Mouse (Mus musculus): ENCODE measurements around the gene Rad54l. TPM values are rescaled to one million over a fixed set of nuclear protein-coding genes. Genes with fewer than 3 reads are reported as not detected.
A peak's percentile ranks its signal among the peaks of the same experiment; 100 is the strongest.

Gene Rad54l
- polyA plus RNA-seq, 1 experiment from 2014 or later, result 20.7 TPM

GRCm38 (mm10) chr4:116127956-116128355 lies 4.5 kb upstream of the Rad54l start:
- 75% methylated on average over 6 of the region's 6 CpGs for WGBS
- Histone ChIP-seq H3K4me3 (ENCODE audit: low read depth, low read length) (no peak overlapping the region), H3K27ac (replicated peaks; ENCODE audit: low read depth, low read length) (no peak overlapping the region), H3K4me1 (ENCODE audit: control insufficient read depth, insufficient read depth, low read length) (peaks cover 6% of the 10 kb centered on the region), H3K9ac (ENCODE audit: low read depth, low read length) (no peak overlapping the region), H3K36me3 (ENCODE audit: control insufficient read depth, insufficient read depth, low read length) (no peaks in the 10 kb centered on the region), H3K27me3 (replicated peaks; ENCODE audit: control insufficient read depth, insufficient read depth, low read length) (no peaks in the 10 kb centered on the region), H3K9me3 (ENCODE audit: control insufficient read depth, low read length) (no peaks in the 10 kb centered on the region), H3K4me2 (ENCODE audit: low read depth, low read length) (no peak overlapping the region)
- DNase-seq (ENCODE audit: low spot score), result no peak
- ATAC-seq (ENCODE audit: low read depth), result no peak

- Histone ChIP-seq H3K27ac (replicated peaks; ENCODE audit: low read depth, low read length) (no peak overlapping the region), H3K27me3 (replicated peaks; ENCODE audit: control insufficient read depth, insufficient read depth, low read length) (no peaks in the 10 kb centered on the region), H3K9me3 (ENCODE audit: control insufficient read depth, low read length) (no peaks in the 10 kb centered on the region), H3K4me1 (ENCODE audit: control insufficient read depth, insufficient read depth, low read length) (peaks cover 6% of the 10 kb centered on the region), H3K9ac (ENCODE audit: low read depth, low read length) (no peak overlapping the region), H3K4me3 (ENCODE audit: low read depth, low read length) (no peak overlapping the region), H3K4me2 (ENCODE audit: low read depth, low read length) (no peak overlapping the region), H3K36me3 (ENCODE audit: control insufficient read depth, insufficient read depth, low read length) (no peaks in the 10 kb centered on the region)
- ATAC-seq (ENCODE audit: low read depth) (no peak), DNase-seq (ENCODE audit: low spot score) (no peak)
- 93% methylated on average over 4 of the region's 4 CpGs for WGBS
These were observed 2.4 kb upstream of the Rad54l start for GRCm38 (mm10) chr4:116125803-116126386.

- no peaks in the 10 kb centered on the region for H3K9me3 ChIP-seq (ENCODE audit: control insufficient read depth, low read length)
- no peaks in the 10 kb centered on the region for H3K36me3 ChIP-seq (ENCODE audit: control insufficient read depth, insufficient read depth, low read length)
- DNase-seq (ENCODE audit: low spot score), result no peak
- H3K27me3 ChIP-seq (replicated peaks; ENCODE audit: control insufficient read depth, insufficient read depth, low read length), result no peaks in the 10 kb centered on the region
- no peak overlapping the region for H3K27ac ChIP-seq (replicated peaks; ENCODE audit: low read depth, low read length)
- peak overlapping the region; percentile 76 for H3K9ac ChIP-seq (ENCODE audit: low read depth, low read length)
- no peak for ATAC-seq (ENCODE audit: low read depth)
- H3K4me1 ChIP-seq (ENCODE audit: control insufficient read depth, insufficient read depth, low read length), result peaks cover 6% of the 10 kb centered on the region
- peak overlapping the region; percentile 63 for H3K4me3 ChIP-seq (ENCODE audit: low read depth, low read length)
- 0% methylated on average over 1 of the region's 1 CpGs for WGBS
- peak overlapping the region; percentile 80 for H3K4me2 ChIP-seq (ENCODE audit: low read depth, low read length)
These were observed 728 bp downstream of the Rad54l start for GRCm38 (mm10) chr4:116122762-116123161.

GRCm38 (mm10) chr4:116111486-116111885 lies 12.0 kb downstream of the Rad54l start:
- no peak overlapping the region for H3K4me2 ChIP-seq (ENCODE audit: low read depth, low read length)
- H3K27me3 ChIP-seq (replicated peaks; ENCODE audit: control insufficient read depth, insufficient read depth, low read length), result no peaks in the 10 kb centered on the region
- no peak overlapping the region for H3K9ac ChIP-seq (ENCODE audit: low read depth, low read length)
- H3K9me3 ChIP-seq (ENCODE audit: control insufficient read depth, low read length), result no peaks in the 10 kb centered on the region
- ATAC-seq (ENCODE audit: low read depth) (no peak), DNase-seq (ENCODE audit: low spot score) (no peak)
- 78% methylated on average over 2 of the region's 2 CpGs for WGBS
- H3K27ac ChIP-seq (replicated peaks; ENCODE audit: low read depth, low read length), result no peak overlapping the region
- H3K4me1 ChIP-seq (ENCODE audit: control insufficient read depth, insufficient read depth, low read length), result no peaks in the 10 kb centered on the region
- no peak overlapping the region for H3K4me3 ChIP-seq (ENCODE audit: low read depth, low read length)
- H3K36me3 ChIP-seq (ENCODE audit: control insufficient read depth, insufficient read depth, low read length), result peaks cover 14% of the 10 kb centered on the region; the same call in 1 of the 2 replicates

- ATAC-seq (ENCODE audit: low read depth), result no peak
These were observed 12.8 kb downstream of the Rad54l start for GRCm38 (mm10) chr4:116110695-116111094.

GRCm38 (mm10) chr4:116105278-116105677 lies 18.2 kb downstream of the Rad54l start:
- H3K9me3 ChIP-seq (ENCODE audit: control insufficient read depth, low read length), result no peaks in the 10 kb centered on the region
- no peak overlapping the region for H3K9ac ChIP-seq (ENCODE audit: low read depth, low read length)
- WGBS, result 96% methylated on average over 5 of the region's 5 CpGs
- H3K4me1 ChIP-seq (ENCODE audit: control insufficient read depth, insufficient read depth, low read length), result no peaks in the 10 kb centered on the region
- no peak overlapping the region for H3K27ac ChIP-seq (replicated peaks; ENCODE audit: low read depth, low read length)
- H3K27me3 ChIP-seq (replicated peaks; ENCODE audit: control insufficient read depth, insufficient read depth, low read length), result no peaks in the 10 kb centered on the region
- no peak overlapping the region for H3K4me2 ChIP-seq (ENCODE audit: low read depth, low read length)
- ATAC-seq (ENCODE audit: low read depth), result no peak
- H3K36me3 ChIP-seq (ENCODE audit: control insufficient read depth, insufficient read depth, low read length), result peaks cover 35% of the 10 kb centered on the region
- no peak overlapping the region for H3K4me3 ChIP-seq (ENCODE audit: low read depth, low read length)
- DNase-seq (ENCODE audit: low spot score), result no peak

More at GRCm38 (mm10) chr4:116110695-116111094, 12.8 kb downstream of the Rad54l start:
- H3K4me2 ChIP-seq (ENCODE audit: low read depth, low read length), result no peak overlapping the region
- H3K4me3 ChIP-seq (ENCODE audit: low read depth, low read length), result no peak overlapping the region
- no peaks in the 10 kb centered on the region for H3K27me3 ChIP-seq (replicated peaks; ENCODE audit: control insufficient read depth, insufficient read depth, low read length)
- peaks cover 15% of the 10 kb centered on the region; the same call in 1 of the 2 replicates for H3K36me3 ChIP-seq (ENCODE audit: control insufficient read depth, insufficient read depth, low read length)
- WGBS, result 92% methylated on average over 6 of the region's 6 CpGs
- no peak overlapping the region for H3K27ac ChIP-seq (replicated peaks; ENCODE audit: low read depth, low read length)
- H3K4me1 ChIP-seq (ENCODE audit: control insufficient read depth, insufficient read depth, low read length), result no peaks in the 10 kb centered on the region
- no peak overlapping the region for H3K9ac ChIP-seq (ENCODE audit: low read depth, low read length)
- DNase-seq (ENCODE audit: low spot score), result no peak
- H3K9me3 ChIP-seq (ENCODE audit: control insufficient read depth, low read length), result no peaks in the 10 kb centered on the region

GRCm38 (mm10) chr4:116100959-116101358 lies 22.5 kb downstream of the Rad54l start:
- Histone ChIP-seq H3K27ac (replicated peaks; ENCODE audit: low read depth, low read length) (no peak overlapping the region), H3K4me1 (ENCODE audit: control insufficient read depth, insufficient read depth, low read length) (no peaks in the 10 kb centered on the region), H3K27me3 (replicated peaks; ENCODE audit: control insufficient read depth, insufficient read depth, low read length) (no peaks in the 10 kb centered on the region), H3K4me3 (ENCODE audit: low read depth, low read length) (no peak overlapping the region), H3K9me3 (ENCODE audit: control insufficient read depth, low read length) (no peaks in the 10 kb centered on the region), H3K4me2 (ENCODE audit: low read depth, low read length) (no peak overlapping the region), H3K36me3 (ENCODE audit: control insufficient read depth, insufficient read depth, low read length) (peaks cover 65% of the 10 kb centered on the region), H3K9ac (ENCODE audit: low read depth, low read length) (no peak overlapping the region)
- no peak for DNase-seq (ENCODE audit: low spot score)
- ATAC-seq (ENCODE audit: low read depth), result no peak
- WGBS, result 88% methylated on average over 7 of the region's 7 CpGs

- no peak overlapping the region for H3K4me3 ChIP-seq (ENCODE audit: low read depth, low read length)
- no peak overlapping the region for H3K9ac ChIP-seq (ENCODE audit: low read depth, low read length)
- WGBS, result 88% methylated on average over 8 of the region's 8 CpGs
- no peaks in the 10 kb centered on the region for H3K9me3 ChIP-seq (ENCODE audit: control insufficient read depth, low read length)
- H3K27ac ChIP-seq (replicated peaks; ENCODE audit: low read depth, low read length), result no peak overlapping the region
- peaks cover 87% of the 10 kb centered on the region for H3K36me3 ChIP-seq (ENCODE audit: control insufficient read depth, insufficient read depth, low read length)
- DNase-seq (ENCODE audit: low spot score) (no peak), ATAC-seq (ENCODE audit: low read depth) (no peak)
- no peaks in the 10 kb centered on the region for H3K27me3 ChIP-seq (replicated peaks; ENCODE audit: control insufficient read depth, insufficient read depth, low read length)
- H3K4me1 ChIP-seq (ENCODE audit: control insufficient read depth, insufficient read depth, low read length), result no peaks in the 10 kb centered on the region
- no peak overlapping the region for H3K4me2 ChIP-seq (ENCODE audit: low read depth, low read length)
These were observed 26.3 kb downstream of the Rad54l start for GRCm38 (mm10) chr4:116097211-116097610.

- Histone ChIP-seq H3K27me3 (replicated peaks; ENCODE audit: control insufficient read depth, insufficient read depth, low read length) (no peaks in the 10 kb centered on the region), H3K4me3 (ENCODE audit: low read depth, low read length) (no peak overlapping the region), H3K27ac (replicated peaks; ENCODE audit: low read depth, low read length) (no peak overlapping the region), H3K4me1 (ENCODE audit: control insufficient read depth, insufficient read depth, low read length) (no peaks in the 10 kb centered on the region), H3K4me2 (ENCODE audit: low read depth, low read length) (no peak overlapping the region), H3K36me3 (ENCODE audit: control insufficient read depth, insufficient read depth, low read length) (peaks cover 96% of the 10 kb centered on the region), H3K9ac (ENCODE audit: low read depth, low read length) (no peak overlapping the region), H3K9me3 (ENCODE audit: control insufficient read depth, low read length) (no peaks in the 10 kb centered on the region)
- ATAC-seq (ENCODE audit: low read depth), result no peak
- no peak for DNase-seq (ENCODE audit: low spot score)
- 92% methylated on average over 10 of the region's 10 CpGs for WGBS
These were observed 27.2 kb downstream of the Rad54l start for GRCm38 (mm10) chr4:116096291-116096690.
